Comparison of ENCODE assay signal across 22 mouse cellular contexts in the genomic region with DNA sequence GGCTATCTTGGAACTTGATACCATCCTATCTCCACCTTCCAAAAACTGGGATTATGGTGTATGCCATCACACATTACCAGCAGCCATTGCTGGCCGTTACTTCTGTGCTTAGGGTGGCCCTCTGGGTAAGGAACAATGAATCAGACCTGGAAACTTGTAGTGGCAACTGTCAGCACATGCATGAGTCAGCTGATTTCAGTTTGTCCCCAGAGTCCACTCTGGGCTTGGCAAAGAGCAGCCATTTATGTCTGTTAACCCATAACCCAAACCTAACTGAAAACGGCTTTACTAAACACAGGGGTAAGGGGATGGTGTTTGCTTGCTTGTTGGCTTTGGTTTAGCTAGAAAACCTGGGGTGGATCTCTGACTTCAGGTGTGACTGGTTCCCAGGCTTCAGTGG.
"Had no signal": no experiment of that assay in that cellular context is flagged by ENCODE, and none has a peak within 500 bp of the region (broad histone marks: within the 10 kb centered on the region; RNA-seq: fewer than 3 reads in every experiment).

No protein-coding gene starts in this region.

- H3K4me2 ChIP-seq: heart, embryonic 12.5 days; hindbrain, embryonic 14.5 days; intestine, embryonic 15.5 days; limb, embryonic 12.5 days; liver, embryonic 11.5 days; liver, embryonic 13.5 days; liver, embryonic 15.5 days had no signal

- H3K27ac ChIP-seq: heart, embryonic 10.5 days; hindbrain, embryonic 14.5 days; intestine, embryonic 15.5 days; left cerebral cortex, adult 2 months; limb, embryonic 10.5 days; limb, embryonic 12.5 days; liver, embryonic 13.5 days; liver, embryonic 15.5 days had no signal

- H3K9ac ChIP-seq: heart, embryonic 12.5 days; hindbrain, embryonic 14.5 days; intestine, embryonic 15.5 days; limb, embryonic 12.5 days; liver, embryonic 13.5 days; liver, embryonic 15.5 days; liver, postnatal 0 days had no signal

- H3K4me1 ChIP-seq: liver, embryonic 13.5 days; liver, embryonic 15.5 days had no signal

- H3K9me3 ChIP-seq: heart, embryonic 10.5 days; heart, embryonic 12.5 days; intestine, embryonic 15.5 days; limb, embryonic 10.5 days; limb, embryonic 12.5 days; liver, embryonic 13.5 days; liver, embryonic 15.5 days had no signal

- H3K4me3 ChIP-seq: heart, embryonic 10.5 days; heart, embryonic 12.5 days; intestine, embryonic 15.5 days; left cerebral cortex, adult 2 months; limb, embryonic 10.5 days; limb, embryonic 12.5 days; liver, embryonic 13.5 days; liver, embryonic 15.5 days had no signal

- ATAC-seq: hindbrain, embryonic 16.5 days; inflammation-experienced regulatory T-cells, adult 6 months; intestine, embryonic 15.5 days; intestine, postnatal 0 days; liver, postnatal 0 days had no signal

- H3K36me3 ChIP-seq: heart, embryonic 10.5 days; heart, embryonic 12.5 days; intestine, embryonic 15.5 days; limb, embryonic 10.5 days; limb, embryonic 12.5 days; liver, embryonic 13.5 days; liver, embryonic 15.5 days had no signal

- H3K27me3 ChIP-seq: heart, embryonic 12.5 days; intestine, embryonic 15.5 days; limb, embryonic 12.5 days; liver, embryonic 13.5 days; liver, embryonic 15.5 days had no signal

- DNase-seq: gastrocnemius, postnatal 14 days; gastrocnemius, postnatal 36 days; heart, postnatal 10 days; heart, postnatal 36 days; kidney, postnatal 10 days; kidney, postnatal 25 days; kidney, postnatal 4 days; liver; liver, embryonic 13.5 days; liver, postnatal 0 days had no signal
